Mouse (Mus musculus) embryonic facial prominence, embryonic 10.5 days (tissue): ENCODE results near the gene Usp37. TPM values are rescaled to one million over a fixed set of nuclear protein-coding genes. Genes with fewer than 3 reads are reported as not detected.

Experiments used
- DNase-seq: peaks from one replicate; pipeline ENCODE4 v3.0.0-alpha.2; 2017; ENCODE audit warnings: low spot score
- H3K27ac ChIP-seq: fragments of 300-500 bp; sonication (generic); replicated peaks from 2 replicates; pipeline ENCODE4 v1.5.1; 2016; ENCODE audit warnings: mild to moderate bottlenecking
- H3K27me3 ChIP-seq: fragments of 300-500 bp; sonication (generic); replicated peaks from 2 replicates; pipeline ENCODE4 v1.6.1; 2016; ENCODE audit warnings: low read depth, mild to moderate bottlenecking; ENCODE audit not compliant: poor library complexity, severe bottlenecking
- H3K36me3 ChIP-seq: fragments of 300-500 bp; sonication (generic); replicated peaks from 2 replicates; pipeline ENCODE4 v1.6.1; 2016; ENCODE audit warnings: mild to moderate bottlenecking, moderate library complexity
- H3K4me1 ChIP-seq: fragments of 300-500 bp; sonication (generic); 2 replicates; pipeline ENCODE4 v1.6.1; 2016
- H3K4me3 ChIP-seq: fragments of 300-500 bp; sonication (generic); 2 replicates; pipeline ENCODE4 v1.5.1; 2016; ENCODE audit warnings: mild to moderate bottlenecking, moderate library complexity
- H3K9me3 ChIP-seq: fragments of 300-500 bp; sonication (generic); 2 replicates; pipeline ENCODE4 v1.6.1; 2016; ENCODE audit warnings: mild to moderate bottlenecking
- WGBS: fragments of 180-500 bp; shearing (Covaris S2); methylation state at CpG from one replicate; pipeline ENCODE4 v1.1.7; 2016; 5-methylcytosine and 5-hydroxymethylcytosine counted together
- polyA plus RNA-seq: library from polyadenylated mRNA; unstranded; fragments of >200 nt; fragmentation: Nextera tagmentation; extraction: Ambion mirVana; gene quantifications from 2 replicates; pipeline ENCODE4 v1.2.1, GENCODE M21; 2016

The Usp37 gene
- 45.8 and 47.0 TPM in 2 replicates for polyA plus RNA-seq

GRCm38 (mm10) chr1:74544184-74544583, at the start of gene Usp37:
Usp37 (minus strand) TSS chr1:74544284.
- Histone ChIP-seq H3K4me3 (no peak within 1 kb of the TSS), H3K4me1 (peaks cover 9% of the 10 kb centered on the region)
- 78% methylated on average over 4 of the region's 4 CpGs for WGBS

GRCm38 (mm10) chr1:74587773-74588445, 43.8 kb upstream of the Usp37 start, which contains the start of the genes Zfp142 and Bcs1l:
Zfp142 (minus strand) TSS chr1:74588246.
Bcs1l (plus strand) TSS chr1:74588289.
- under 1% methylated on average over 48 of the region's 48 CpGs for WGBS
- H3K36me3 ChIP-seq: peaks cover 54% of the 10 kb centered on the region
- H3K9me3 ChIP-seq: no peaks in the 10 kb centered on the region
- peak within 1 kb of the TSS; percentile 90 for H3K27ac ChIP-seq
- peaks cover 26% of the 10 kb centered on the region for H3K4me1 ChIP-seq
- H3K27me3 ChIP-seq: no peaks in the 10 kb centered on the region
- peak within 1 kb of the TSS; percentile 91 for H3K4me3 ChIP-seq
- peak; percentile 99 for DNase-seq

More at GRCm38 (mm10) chr1:74544184-74544583, at the start of gene Usp37:
- DNase-seq: no peak
- Histone ChIP-seq H3K36me3 (no peaks in the 10 kb centered on the region), H3K27me3 (no peaks in the 10 kb centered on the region), H3K9me3 (no peaks in the 10 kb centered on the region), H3K27ac (no peak within 1 kb of the TSS)

GRCm38 (mm10) chr1:74587233-74587772, 43.2 kb upstream of the Usp37 start:
- peaks cover 26% of the 10 kb centered on the region for H3K4me1 ChIP-seq
- DNase-seq: no peak
- H3K4me3 ChIP-seq: peak overlapping the region; percentile 91
- peaks cover 56% of the 10 kb centered on the region for H3K36me3 ChIP-seq
- no peaks in the 10 kb centered on the region for H3K27me3 ChIP-seq
- H3K9me3 ChIP-seq: no peaks in the 10 kb centered on the region
- peak overlapping the region; percentile 90 for H3K27ac ChIP-seq
- under 1% methylated on average over 24 of the region's 24 CpGs for WGBS

- Histone ChIP-seq H3K27ac (no peak overlapping the region), H3K27me3 (no peaks in the 10 kb centered on the region), H3K4me3 (no peak overlapping the region), H3K36me3 (peaks cover 50% of the 10 kb centered on the region), H3K4me1 (peaks cover 26% of the 10 kb centered on the region), H3K9me3 (no peaks in the 10 kb centered on the region)
- 88% methylated on average over 3 of the region's 3 CpGs for WGBS
- no peak for DNase-seq
Measured at GRCm38 (mm10) chr1:74584616-74585398, 40.7 kb upstream of the Usp37 start.

- H3K27ac ChIP-seq: no peak overlapping the region
- no peaks in the 10 kb centered on the region for H3K9me3 ChIP-seq
- no peak overlapping the region for H3K4me3 ChIP-seq
- 78% methylated on average over 3 of the region's 3 CpGs for WGBS
- DNase-seq: no peak
- H3K4me1 ChIP-seq: peaks cover 16% of the 10 kb centered on the region
- peaks cover 67% of the 10 kb centered on the region for H3K36me3 ChIP-seq
- no peaks in the 10 kb centered on the region for H3K27me3 ChIP-seq
Measured at GRCm38 (mm10) chr1:74582621-74583020, 38.5 kb upstream of the Usp37 start.

GRCm38 (mm10) chr1:74569739-74570719, 25.9 kb upstream of the Usp37 start:
- 92% methylated on average over 29 of the region's 29 CpGs for WGBS
- Histone ChIP-seq H3K27ac (no peak overlapping the region), H3K9me3 (no peaks in the 10 kb centered on the region), H3K27me3 (no peaks in the 10 kb centered on the region), H3K36me3 (peaks cover 100% of the 10 kb centered on the region), H3K4me1 (no peaks in the 10 kb centered on the region), H3K4me3 (no peak overlapping the region)
- no peak for DNase-seq

GRCm38 (mm10) chr1:74565834-74566233, 21.8 kb upstream of the Usp37 start:
- H3K4me1 ChIP-seq: no peaks in the 10 kb centered on the region
- peaks cover 81% of the 10 kb centered on the region for H3K36me3 ChIP-seq
- H3K4me3 ChIP-seq: no peak overlapping the region
- no peaks in the 10 kb centered on the region for H3K9me3 ChIP-seq
- DNase-seq: no peak
- no peaks in the 10 kb centered on the region for H3K27me3 ChIP-seq
- H3K27ac ChIP-seq: no peak overlapping the region
- 92% methylated on average over 6 of the region's 6 CpGs for WGBS

- Histone ChIP-seq H3K4me1 (no peaks in the 10 kb centered on the region), H3K36me3 (peaks cover 13% of the 10 kb centered on the region), H3K4me3 (no peak overlapping the region), H3K27me3 (no peaks in the 10 kb centered on the region), H3K27ac (no peak overlapping the region), H3K9me3 (no peaks in the 10 kb centered on the region)
- DNase-seq: no peak
- 84% methylated on average over 5 of the region's 5 CpGs for WGBS
Measured at GRCm38 (mm10) chr1:74559061-74559460, 15.0 kb upstream of the Usp37 start.

- no peaks in the 10 kb centered on the region for H3K27me3 ChIP-seq
- peaks cover 17% of the 10 kb centered on the region for H3K4me1 ChIP-seq
- no peak within 1 kb of the TSS for H3K27ac ChIP-seq
- H3K36me3 ChIP-seq: no peaks in the 10 kb centered on the region
- no peaks in the 10 kb centered on the region for H3K9me3 ChIP-seq
- 6% methylated on average over 6 of the region's 6 CpGs for WGBS
- H3K4me3 ChIP-seq: 0 out of 2 replicates have a peak within 1 kb of the TSS, but pooled peaks have one; percentile 25
- DNase-seq: peak; percentile 34
Measured at GRCm38 (mm10) chr1:74542451-74542961, 1.6 kb downstream of the Usp37 start, which contains the start of gene Plcd4. Plcd4 (plus strand) TSS chr1:74542888.

GRCm38 (mm10) chr1:74538650-74539049, 5.4 kb downstream of the Usp37 start:
- no peak overlapping the region for H3K27ac ChIP-seq
- H3K36me3 ChIP-seq: no peaks in the 10 kb centered on the region; the same call in 1 of the 2 replicates
- H3K9me3 ChIP-seq: no peaks in the 10 kb centered on the region
- peaks cover 17% of the 10 kb centered on the region for H3K4me1 ChIP-seq
- H3K4me3 ChIP-seq: no peak overlapping the region
- H3K27me3 ChIP-seq: no peaks in the 10 kb centered on the region
- no peak for DNase-seq

GRCm38 (mm10) chr1:74528589-74528988, 15.5 kb downstream of the Usp37 start:
- Histone ChIP-seq H3K27me3 (no peaks in the 10 kb centered on the region), H3K9me3 (no peaks in the 10 kb centered on the region), H3K27ac (no peak overlapping the region), H3K4me3 (no peak overlapping the region), H3K4me1 (no peaks in the 10 kb centered on the region), H3K36me3 (peaks cover 99% of the 10 kb centered on the region)
- no peak for DNase-seq
- 94% methylated on average over 7 of the region's 7 CpGs for WGBS
